Mouse (Mus musculus): Measurements from ENCODE around the gene Cd38. TPM values are rescaled to one million over a fixed set of nuclear protein-coding genes. Genes with fewer than 3 reads are reported as not detected.

Gene Cd38
- 5.6 TPM for total RNA-seq (2023)

GRCm38 (mm10) chr5:43868253-43868652, at the start of gene Cd38:
Gene Cd38 (plus strand): TSS chr5:43868553.

GRCm38 (mm10) chr5:43818695-43819094, 49.7 kb upstream of the Cd38 start, which contains the start of gene Bst1:
Gene Bst1 (plus strand): TSS chr5:43818885.

GRCm38 (mm10) chr5:43821538-43821937, 46.8 kb upstream of the Cd38 start, which contains the start of gene Fbxl5:
Gene Fbxl5 (minus strand): TSS chr5:43821638.

GRCm38 (mm10) chr5:43912844-43913243, 44.5 kb downstream of the Cd38 start, which contains the start of gene Gm7879:
Gene Gm7879 (plus strand): TSS chr5:43913144.

Other genes with a start within 250 kb of the Cd38 start
- 0.12 TPM for gene Cc2d2a, start 206.2 kb upstream of the Cd38 start, total RNA-seq (2023)
- gene Bst1, start 49.7 kb upstream of the Cd38 start, total RNA-seq (2023), result not detected
- 55.2 TPM for gene Fbxl5, start 46.9 kb upstream of the Cd38 start, total RNA-seq (2023)
- gene Gm7879, start 44.6 kb downstream of the Cd38 start, total RNA-seq (2023), result 7.8 TPM
- not detected for gene Fgfbp1, start 113.2 kb downstream of the Cd38 start, total RNA-seq (2023)
- gene Prom1, start 233.5 kb downstream of the Cd38 start, total RNA-seq (2023), result not detected

All from CD4-positive naive resting alpha-beta T cell, adult 57 days (primary cell).